Comparison of ENCODE assay signal across 21 mouse cellular contexts in the genomic region with DNA sequence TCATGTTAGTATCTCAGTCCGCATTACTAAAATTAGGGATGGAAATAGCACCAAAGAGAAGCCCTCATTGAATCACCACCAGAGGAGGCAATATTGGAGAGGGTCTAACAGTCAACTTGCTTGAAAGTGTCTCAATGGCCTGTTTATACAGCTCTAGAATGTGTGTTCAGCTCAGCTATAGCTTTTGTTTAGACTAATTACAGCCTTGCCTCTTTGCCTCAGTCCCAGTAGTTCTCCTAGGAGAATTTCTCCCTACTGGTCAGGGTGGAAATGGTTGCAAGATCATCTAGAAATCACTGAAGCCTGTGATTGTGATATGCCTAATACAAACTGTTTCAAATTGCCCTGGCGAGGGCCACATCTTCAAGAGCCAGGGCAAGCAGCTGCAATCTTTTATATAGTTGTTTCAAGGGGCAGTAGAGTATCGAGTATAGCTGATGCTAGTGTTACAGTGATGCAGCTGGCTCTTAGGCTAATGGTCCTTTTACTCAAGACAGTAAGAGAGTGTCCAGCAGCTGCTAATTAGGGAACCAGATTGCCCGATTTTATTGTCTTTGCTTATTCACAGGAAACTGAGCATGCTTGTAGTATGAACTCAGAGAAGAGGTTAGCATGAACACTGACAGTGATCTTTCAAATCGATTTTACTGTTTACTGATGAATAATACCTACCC. TPM values are rescaled to one million over a fixed set of nuclear protein-coding genes. Genes with fewer than 3 reads are reported as not detected.
DNase-seq lines count a peak whose midpoint lies in the region; ATAC-seq and TF ChIP-seq lines count a peak whose summit lies in the region.
"Had no signal": no experiment of that assay in that cellular context is flagged by ENCODE, and none has a peak within 500 bp of the region (broad histone marks: within the 10 kb centered on the region; RNA-seq: fewer than 3 reads in every experiment).

No protein-coding gene starts in this region.

- H3K27ac ChIP-seq in embryonic facial prominence, embryonic 12.5 days, result no peak overlapping the region
- no peak overlapping the region for H3K27ac ChIP-seq in embryonic facial prominence, embryonic 10.5 days (replicated peaks)
- no peak overlapping the region for H3K27ac ChIP-seq in kidney, embryonic 16.5 days (ENCODE audit: low read length)
- no peak overlapping the region for H3K27ac ChIP-seq in forebrain, postnatal 0 days (ENCODE audit: low read depth, low read length)
- H3K27ac ChIP-seq in left cerebral cortex, adult 2 months, result no peak overlapping the region
- H3K27ac ChIP-seq: embryonic facial prominence, embryonic 15.5 days; heart, embryonic 13.5 days had no signal

- H3K27me3 ChIP-seq in embryonic facial prominence, embryonic 12.5 days, result no peaks in the 10 kb centered on the region
- H3K27me3 ChIP-seq in embryonic facial prominence, embryonic 10.5 days (replicated peaks; ENCODE audit: low read depth, poor library complexity, severe bottlenecking), result no peaks in the 10 kb centered on the region
- H3K27me3 ChIP-seq in kidney, embryonic 16.5 days (ENCODE audit: insufficient read depth, low read length), result no peaks in the 10 kb centered on the region
- no peaks in the 10 kb centered on the region for H3K27me3 ChIP-seq in forebrain, postnatal 0 days (ENCODE audit: insufficient read depth, low read length)
- H3K27me3 ChIP-seq: embryonic facial prominence, embryonic 15.5 days; heart, embryonic 13.5 days had no signal

- TF ChIP-seq CTCF in forebrain, postnatal 0 days (IDR thresholded peaks at IDR 0.05; ENCODE audit: low read depth), result no peak
- no peak for TF ChIP-seq CTCF in left cerebral cortex, adult 2 months (IDR thresholded peaks at IDR 0.05)

- no peak overlapping the region for H3K4me3 ChIP-seq in embryonic facial prominence, embryonic 12.5 days
- H3K4me3 ChIP-seq in embryonic facial prominence, embryonic 10.5 days, result no peak overlapping the region
- no peak overlapping the region for H3K4me3 ChIP-seq in kidney, embryonic 16.5 days (ENCODE audit: low read length)
- H3K4me3 ChIP-seq in forebrain, postnatal 0 days (ENCODE audit: low read depth, low read length), result no peak overlapping the region
- no peak overlapping the region for H3K4me3 ChIP-seq in left cerebral cortex, adult 2 months
- H3K4me3 ChIP-seq: embryonic facial prominence, embryonic 15.5 days; heart, embryonic 13.5 days had no signal

- 63% methylated on average over 5 of the region's 5 CpGs for WGBS in embryonic facial prominence, embryonic 12.5 days
- 79% methylated on average over 5 of the region's 5 CpGs for WGBS in embryonic facial prominence, embryonic 10.5 days
- WGBS in kidney, embryonic 16.5 days, result 53% methylated on average over 5 of the region's 5 CpGs
- 42% methylated on average over 5 of the region's 5 CpGs for WGBS in forebrain, postnatal 0 days

- no peak overlapping the region for H3K4me2 ChIP-seq in embryonic facial prominence, embryonic 12.5 days (replicated peaks)
- no peak overlapping the region for H3K4me2 ChIP-seq in kidney, embryonic 16.5 days (replicated peaks; ENCODE audit: low read depth, low read length)
- no peak overlapping the region for H3K4me2 ChIP-seq in forebrain, postnatal 0 days (ENCODE audit: low read depth)
- H3K4me2 ChIP-seq: embryonic facial prominence, embryonic 15.5 days; heart, embryonic 13.5 days had no signal

- intact Hi-C loops in left cerebral cortex, adult 2 months (cut with DNase I), result no loop called here

- H3K9ac ChIP-seq in embryonic facial prominence, embryonic 12.5 days, result no peak overlapping the region
- H3K9ac ChIP-seq in kidney, embryonic 16.5 days (replicated peaks; ENCODE audit: low read length), result no peak overlapping the region
- H3K9ac ChIP-seq in forebrain, postnatal 0 days, result no peak overlapping the region
- H3K9ac ChIP-seq: embryonic facial prominence, embryonic 15.5 days; heart, embryonic 13.5 days had no signal

- DNase-seq in embryonic facial prominence, embryonic 10.5 days (ENCODE audit: low spot score), result no peak
- no peak for DNase-seq in kidney, postnatal 14 days
- peak; percentile 63 for DNase-seq in Muller cell, postnatal 12 days (ENCODE audit: inconsistent ontology term)
- DNase-seq in forebrain, postnatal 0 days, result no peak
- DNase-seq in left cerebral cortex, adult 2 months (ENCODE audit: extremely low spot score in 1 of 2, low spot score in 2 of 2), result no peak
- DNase-seq: adrenal gland, postnatal 36 days; cerebellum, postnatal 14 days; gastrocnemius, postnatal 36 days; kidney, adult 8-10 months; layer of hippocampus, adult 9-11 months; lung, adult 2 months; right cerebral cortex, postnatal 14 days; thymus, postnatal 36 days had no signal

- no peaks in the 10 kb centered on the region for H3K4me1 ChIP-seq in embryonic facial prominence, embryonic 12.5 days
- H3K4me1 ChIP-seq in embryonic facial prominence, embryonic 10.5 days, result no peaks in the 10 kb centered on the region
- H3K4me1 ChIP-seq in kidney, embryonic 16.5 days (ENCODE audit: insufficient read depth, low read length), result no peaks in the 10 kb centered on the region
- H3K4me1 ChIP-seq in forebrain, postnatal 0 days (ENCODE audit: insufficient read depth), result no peaks in the 10 kb centered on the region
- H3K4me1 ChIP-seq: embryonic facial prominence, embryonic 15.5 days; heart, embryonic 13.5 days had no signal

- 0 out of 2 replicates have a peak, but pooled peaks have one; percentile 22 for ATAC-seq in embryonic facial prominence, embryonic 12.5 days (ENCODE audit: insufficient number of reproducible peaks, insufficient read depth, low FRiP score, low TSS enrichment)
- 0 out of 2 replicates have a peak, but pooled peaks have one; percentile 49 for ATAC-seq in kidney, embryonic 16.5 days (ENCODE audit: low FRiP score, low TSS enrichment)
- ATAC-seq in forebrain, postnatal 0 days, result peak; percentile 40; the same call in 1 of the 2 replicates
- no peak for ATAC-seq in cerebellum, adult (ENCODE audit: insufficient number of reproducible peaks, low FRiP score, low TSS enrichment)

- no peaks in the 10 kb centered on the region for H3K36me3 ChIP-seq in embryonic facial prominence, embryonic 12.5 days
- H3K36me3 ChIP-seq in embryonic facial prominence, embryonic 10.5 days (replicated peaks), result no peaks in the 10 kb centered on the region
- H3K36me3 ChIP-seq in kidney, embryonic 16.5 days (ENCODE audit: insufficient read depth, low read length), result no peaks in the 10 kb centered on the region
- no peaks in the 10 kb centered on the region for H3K36me3 ChIP-seq in forebrain, postnatal 0 days (ENCODE audit: insufficient read depth)
- H3K36me3 ChIP-seq: embryonic facial prominence, embryonic 15.5 days; heart, embryonic 13.5 days had no signal

- H3K9me3 ChIP-seq in embryonic facial prominence, embryonic 12.5 days, result no peaks in the 10 kb centered on the region
- H3K9me3 ChIP-seq in embryonic facial prominence, embryonic 10.5 days, result no peaks in the 10 kb centered on the region
- H3K9me3 ChIP-seq in kidney, embryonic 16.5 days (ENCODE audit: low read length), result no peaks in the 10 kb centered on the region
- H3K9me3 ChIP-seq in forebrain, postnatal 0 days (ENCODE audit: low read length), result no peaks in the 10 kb centered on the region
- H3K9me3 ChIP-seq: embryonic facial prominence, embryonic 15.5 days; heart, embryonic 13.5 days had no signal

RNA-seq across cellular contexts. Expression of a gene that starts 27.9 kb away (rescaled TPM):
- 39.3 and 56.8 TPM in 2 replicates for polyA plus RNA-seq in embryonic facial prominence, embryonic 12.5 days (2016; fragmentation: Nextera tagmentation; extraction: Ambion mirVana)
- 1.7 and 4.7 TPM in 2 replicates for polyA plus RNA-seq in embryonic facial prominence, embryonic 10.5 days (2016; fragmentation: Nextera tagmentation; extraction: Ambion mirVana)
- 22.4 and 23.3 TPM in 2 replicates for polyA plus RNA-seq in kidney, embryonic 16.5 days (2015; fragmentation: Nextera tagmentation; extraction: Ambion mirVana)
- 7.1 and 8.9 TPM in 2 replicates for total RNA-seq in forebrain, postnatal 0 days (2014; rRNA removed)
- 3.6 and 4.0 TPM in 2 replicates for polyA plus RNA-seq in forebrain, postnatal 0 days (2015; fragmentation: Nextera tagmentation; extraction: Ambion mirVana)
- 1 to 10 TPM; 3.8 to 4.4 TPM for total RNA-seq in left cerebral cortex, adult 2 months (2021)
- total RNA-seq: hematopoietic stem cell, adult 5-6 weeks; megakaryocyte, adult 5-6 weeks; monocyte, adult 5-6 weeks had no signal
